Mouse (Mus musculus) kidney, postnatal 14 days (tissue): ENCODE results near the gene Podxl2.

Experiments used
- DNase-seq: peaks from one replicate; pipeline ENCODE4 v3.0.0; 2022; ENCODE audit warnings: mixed read lengths

Gene Podxl2

DNA sequence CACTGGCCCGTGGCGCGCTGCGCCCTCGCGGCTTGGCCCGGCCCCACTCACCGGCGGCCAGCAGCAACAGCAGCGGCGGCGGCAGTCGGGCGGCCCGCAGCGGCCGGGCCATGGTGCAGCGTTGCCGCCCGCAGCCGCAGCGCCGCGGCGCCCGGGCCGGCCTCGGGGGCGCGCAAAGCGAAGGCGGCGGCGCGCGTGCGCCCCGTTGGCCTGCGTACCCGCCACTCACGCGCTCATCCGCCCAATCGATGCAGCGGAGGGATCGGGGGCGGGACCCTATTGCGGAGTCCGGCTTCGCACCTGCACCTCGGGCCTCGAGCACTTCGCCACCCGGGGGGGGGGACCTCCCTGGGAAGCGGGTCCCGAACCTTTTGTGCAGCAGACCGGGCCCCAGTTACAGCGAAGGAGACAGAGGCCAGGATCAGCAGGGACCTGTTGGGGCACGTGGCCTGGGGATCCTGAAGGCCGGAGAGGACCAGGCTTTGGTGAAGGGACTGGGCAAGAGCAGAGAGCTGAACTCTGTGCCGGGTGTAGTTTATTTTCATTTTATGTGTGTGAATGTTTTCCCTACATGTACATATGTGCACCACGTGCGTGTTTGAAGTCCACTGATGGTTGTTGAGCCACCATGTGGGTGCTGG is at the start of gene Podxl2:
Gene Podxl2, minus strand, starts transcription at position 177 of the 641 bp plus-strand sequence.
- DNase-seq, result peak; percentile 87

DNA sequence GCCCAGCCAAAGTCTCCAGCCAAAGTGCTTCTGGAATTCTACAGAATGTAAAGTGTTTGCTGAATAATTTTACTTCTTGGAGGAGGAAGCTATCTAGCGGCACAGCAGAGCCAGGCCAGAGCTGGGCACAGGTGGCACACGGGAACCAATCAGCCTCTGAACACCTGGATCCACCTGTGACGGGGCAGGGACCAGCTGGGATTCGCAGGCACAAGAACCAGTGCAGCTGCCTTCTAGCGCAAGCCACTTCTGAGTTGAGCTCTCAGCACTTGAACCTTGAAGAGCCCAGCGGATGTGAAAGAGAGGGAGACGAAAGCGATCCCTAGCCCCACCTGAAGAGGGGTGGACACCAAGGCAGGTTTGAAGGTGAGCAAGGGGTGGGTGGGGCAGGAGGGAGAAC is 44.0 kb upstream of the Podxl2 start:
- DNase-seq, result no peak

DNA sequence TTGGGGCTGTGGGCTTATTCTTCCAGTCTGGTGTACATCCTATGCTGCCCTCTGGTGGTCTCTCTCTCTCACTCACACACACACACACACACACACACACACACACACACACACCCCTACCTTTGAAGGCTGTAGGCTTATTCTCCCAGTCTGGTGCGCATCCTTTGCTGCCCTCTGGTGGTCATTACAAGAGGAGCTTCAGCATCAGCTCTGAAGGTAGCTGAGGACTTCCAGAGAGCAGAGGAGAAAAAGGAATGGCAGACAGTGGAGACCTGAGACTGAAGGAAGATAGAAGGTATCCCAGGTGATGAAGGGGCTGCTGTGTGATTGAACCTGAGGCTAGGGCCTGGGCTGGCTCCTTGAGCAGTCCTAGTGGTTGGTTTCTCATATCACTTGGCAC is 41.3 kb upstream of the Podxl2 start:
- DNase-seq, result peak; percentile 63

DNA sequence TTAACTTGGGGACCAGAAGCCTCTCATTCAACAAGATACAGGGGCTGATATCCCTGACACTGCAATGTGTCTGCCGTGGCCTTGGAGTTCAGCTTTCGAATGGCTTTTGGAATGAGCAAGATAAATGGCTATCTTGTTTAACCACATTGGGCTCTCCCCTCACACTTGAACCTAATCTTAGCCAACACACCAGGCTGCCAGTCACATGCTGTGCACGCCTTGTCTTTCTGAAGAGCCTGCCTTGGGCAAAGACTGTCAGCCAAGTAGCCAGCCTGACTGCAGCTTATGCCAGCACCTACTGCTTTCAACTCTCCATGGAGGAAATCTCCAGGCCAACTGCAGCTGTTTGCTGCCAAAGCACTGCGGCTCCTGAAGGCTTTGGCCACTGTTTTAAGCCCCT is 40.7 kb upstream of the Podxl2 start:
- DNase-seq, result no peak

DNA sequence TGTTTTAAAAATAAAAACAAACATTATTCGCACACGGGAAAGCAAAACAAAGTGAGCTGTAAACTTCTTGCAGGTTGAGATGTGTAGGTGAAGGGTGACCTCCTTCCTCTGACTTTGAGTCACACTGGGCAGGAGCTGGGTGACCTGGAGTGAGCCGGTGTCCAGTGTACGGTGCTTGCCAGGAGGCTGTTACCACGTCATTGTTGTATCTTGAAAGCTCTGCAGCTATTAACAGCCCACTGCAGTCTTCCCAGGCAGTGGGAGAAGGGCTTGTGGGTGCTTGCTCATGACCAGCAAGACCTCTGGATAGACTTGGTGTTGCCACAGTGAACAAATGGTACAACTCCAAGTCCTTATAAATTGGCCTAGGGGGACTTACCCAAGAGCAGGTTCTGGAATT is 40.0 kb upstream of the Podxl2 start:
- no peak for DNase-seq

DNA sequence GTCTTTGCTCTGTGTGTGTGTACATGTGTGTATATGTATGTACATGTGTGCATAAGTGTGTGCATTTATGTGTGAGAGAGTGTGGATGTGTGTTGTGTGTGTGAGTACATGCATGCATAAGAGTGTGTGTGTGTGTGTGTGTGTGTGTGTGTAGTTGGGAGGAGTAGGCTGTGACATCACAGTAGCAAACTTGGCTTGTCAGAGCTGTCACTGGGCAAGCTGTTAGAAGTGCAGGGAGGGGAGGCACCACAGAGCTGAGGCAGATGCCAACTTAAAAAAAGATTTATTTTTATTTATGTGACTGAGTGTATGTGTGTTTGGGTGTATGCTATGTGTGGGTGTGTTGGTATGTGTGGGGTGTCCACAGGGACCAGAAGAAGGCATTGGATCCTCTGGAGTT is 38.6 kb upstream of the Podxl2 start:
- no peak for DNase-seq

DNA sequence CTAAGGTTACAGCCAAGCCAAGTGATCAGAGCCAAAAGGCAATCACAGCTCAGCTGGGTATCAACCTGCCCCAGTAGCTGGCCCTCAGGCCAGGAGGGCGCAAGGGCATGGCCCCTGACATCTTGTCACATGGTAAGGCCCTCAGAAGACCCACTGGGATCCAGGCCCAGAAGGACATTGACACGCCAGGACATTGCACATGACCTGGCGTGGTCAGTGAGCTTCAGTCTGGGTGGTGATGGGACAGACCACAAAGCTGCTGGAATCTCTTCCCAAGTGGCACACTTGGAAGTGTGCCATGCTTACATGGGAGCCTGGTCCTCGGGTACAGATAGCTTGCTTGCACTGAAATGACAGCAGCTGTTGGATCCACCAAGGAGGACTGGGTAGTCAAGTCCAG is 38.2 kb upstream of the Podxl2 start:
- no peak for DNase-seq

DNA sequence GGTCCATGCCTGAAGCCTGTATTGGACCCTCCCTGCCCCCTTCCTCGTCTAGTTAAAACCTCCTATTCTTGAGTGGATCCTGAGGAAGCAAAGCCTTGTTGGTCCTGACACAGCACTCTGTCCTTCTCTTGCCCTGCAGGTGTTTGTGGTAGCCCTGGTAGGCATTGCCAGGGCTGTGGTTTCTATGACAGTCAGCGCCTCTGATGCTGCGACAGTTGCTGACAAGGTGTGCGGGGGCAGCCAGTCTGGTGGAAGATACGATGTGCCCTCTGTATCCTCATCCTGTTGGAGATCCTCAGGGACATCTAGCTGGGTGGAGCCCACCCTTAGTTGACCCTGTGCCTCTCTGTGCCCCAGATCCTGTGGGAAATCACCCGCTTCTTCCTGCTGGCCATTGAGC is 34.3 kb upstream of the Podxl2 start:
- no peak for DNase-seq

DNA sequence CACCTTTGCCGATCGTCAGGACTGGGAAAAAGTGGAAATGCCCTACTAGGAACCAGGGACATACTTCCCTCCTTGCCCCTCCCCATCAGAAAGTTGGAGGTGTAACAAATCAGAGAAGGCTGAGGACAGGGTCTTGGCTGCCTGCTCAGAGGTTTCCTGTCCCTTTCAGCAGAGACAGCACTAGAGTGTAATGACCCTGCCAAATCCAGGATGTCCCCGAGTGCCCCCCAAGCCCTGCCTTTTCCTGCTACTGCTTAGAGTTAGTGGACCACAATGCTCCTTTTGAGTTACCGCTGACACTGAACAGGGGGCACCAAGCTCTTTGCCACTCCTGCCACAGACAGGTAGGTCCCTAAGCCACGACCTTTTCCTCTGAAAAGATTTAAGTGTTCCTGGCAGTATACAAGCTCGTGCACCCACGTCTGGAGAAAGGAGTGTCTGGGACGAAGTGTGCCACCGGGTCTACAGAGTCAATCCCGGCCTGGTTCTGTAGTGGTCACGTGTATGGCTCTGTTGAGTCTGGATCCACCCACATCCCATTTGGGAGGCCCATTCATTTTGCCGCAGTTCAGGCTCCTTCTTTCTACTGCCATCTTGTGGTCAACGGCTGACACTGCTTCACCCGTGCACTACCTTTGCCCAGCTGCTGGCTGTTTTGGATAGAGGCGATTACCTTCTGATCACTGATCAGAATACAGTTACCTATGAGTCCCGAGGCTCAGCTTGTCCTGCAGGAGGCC is 31.7 kb upstream of the Podxl2 start:
- DNase-seq, result peak; percentile 79

DNA sequence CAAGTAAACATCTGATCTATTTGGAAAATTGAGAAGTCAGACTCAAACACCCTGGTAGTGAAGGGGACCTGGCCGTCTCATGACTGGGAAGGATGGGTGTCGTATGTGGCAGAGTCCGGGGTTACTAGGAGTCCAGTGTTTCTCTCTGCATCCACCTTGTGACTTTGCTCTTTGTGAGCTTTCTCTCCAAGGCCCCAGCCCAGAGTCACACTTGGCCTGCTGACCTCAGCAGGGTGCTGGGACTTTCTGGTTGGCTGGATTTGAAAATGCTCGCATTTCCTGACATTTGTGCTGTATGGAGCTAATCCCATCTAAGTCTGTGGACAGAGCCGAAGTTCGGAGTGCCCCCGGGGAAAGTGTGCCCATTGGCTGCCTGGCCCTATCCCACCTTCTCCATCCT is 30.2 kb upstream of the Podxl2 start:
- no peak for DNase-seq

DNA sequence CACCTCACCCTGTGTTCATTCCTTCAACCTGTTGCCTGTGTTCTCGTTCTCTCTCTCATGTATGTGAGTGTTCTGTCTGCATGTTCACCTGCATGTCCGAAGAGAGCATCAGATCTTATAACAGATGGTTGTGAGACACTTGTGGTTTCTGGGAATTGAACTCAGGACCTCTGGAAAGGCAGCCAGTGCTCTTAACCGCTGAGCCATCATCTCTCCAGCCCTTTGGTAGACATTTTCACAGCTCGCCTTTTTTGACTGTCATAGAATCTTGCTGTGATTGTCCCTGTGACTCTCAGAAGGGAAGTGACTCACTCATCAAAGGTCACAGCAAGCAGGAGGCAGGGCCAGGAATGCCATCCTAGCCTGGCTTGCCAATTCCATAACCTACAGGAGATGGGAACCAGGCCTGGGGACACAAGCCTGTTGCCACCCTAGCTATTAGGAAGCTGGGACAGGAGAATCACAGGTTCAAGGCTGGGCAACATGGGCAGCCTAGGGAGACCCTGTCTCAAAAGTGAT is 29.7 kb upstream of the Podxl2 start:
- DNase-seq, result no peak

DNA sequence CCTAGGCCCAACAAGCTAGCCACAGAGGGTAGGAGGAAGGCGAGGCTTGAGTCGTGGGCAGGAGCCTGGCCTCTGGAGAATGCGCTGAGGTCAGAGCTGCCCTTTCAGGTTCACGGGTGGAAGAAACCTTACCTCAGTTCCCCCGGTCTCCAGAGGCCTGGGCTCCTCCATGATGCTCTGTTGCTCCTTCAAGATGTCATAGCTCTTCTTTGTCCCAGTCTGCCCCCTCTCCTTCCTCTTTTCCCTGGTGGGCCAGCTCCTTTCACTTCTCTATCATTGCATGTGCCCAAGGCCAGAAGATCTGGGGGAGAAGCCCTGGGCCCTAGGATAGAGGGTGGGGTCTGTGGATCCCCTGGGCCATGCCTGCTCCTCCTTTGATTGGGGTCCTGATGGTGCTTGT is 28.9 kb upstream of the Podxl2 start:
- DNase-seq, result no peak

DNA sequence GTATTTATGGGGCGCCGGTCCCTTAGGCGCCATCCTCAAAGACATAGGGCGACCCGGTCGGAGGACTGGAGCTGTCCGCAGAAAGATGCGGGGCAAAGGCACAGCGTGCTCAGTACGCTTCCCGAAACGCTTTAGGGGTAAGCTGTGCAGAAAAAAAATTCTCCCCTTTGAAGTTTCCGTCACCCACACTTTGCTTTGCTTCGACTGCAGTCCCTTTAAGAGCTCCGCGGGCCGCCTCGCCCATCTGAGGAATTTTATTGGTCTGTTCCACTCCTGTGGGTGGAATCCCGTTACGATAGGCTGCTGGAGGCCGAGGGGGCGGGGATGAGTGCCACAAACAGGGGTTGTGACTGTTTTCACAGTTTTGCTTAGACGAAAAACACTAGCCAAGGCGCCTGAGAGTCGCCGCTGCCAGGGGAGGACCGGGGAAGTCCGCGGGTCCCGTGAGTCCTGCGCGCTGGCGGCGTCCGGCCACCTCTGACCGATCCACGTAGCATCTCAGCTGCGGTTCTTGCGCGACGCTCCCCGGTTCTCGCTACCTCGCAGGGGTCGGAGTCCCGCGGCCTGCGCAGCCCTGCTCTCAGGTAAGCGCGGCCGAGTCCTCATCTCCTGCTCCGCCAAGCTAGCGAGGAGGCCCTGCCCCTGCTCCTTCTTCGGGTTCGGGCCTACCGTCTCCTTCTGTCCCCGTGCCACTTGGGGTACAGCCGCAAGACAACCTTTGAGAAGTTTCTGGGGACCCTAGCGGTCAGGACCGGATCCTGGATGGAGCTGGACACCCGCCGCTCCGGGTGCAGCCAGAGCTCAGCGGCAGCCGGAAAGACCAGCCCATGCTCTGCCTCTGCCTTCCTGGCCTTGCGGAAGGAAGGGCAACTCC is 27.3 kb upstream of the Podxl2 start, which contains the start of gene Tpra1:
Gene Tpra1, plus strand, starts transcription at position 305 of the 874 bp plus-strand sequence.
- DNase-seq, result peak; percentile 97

DNA sequence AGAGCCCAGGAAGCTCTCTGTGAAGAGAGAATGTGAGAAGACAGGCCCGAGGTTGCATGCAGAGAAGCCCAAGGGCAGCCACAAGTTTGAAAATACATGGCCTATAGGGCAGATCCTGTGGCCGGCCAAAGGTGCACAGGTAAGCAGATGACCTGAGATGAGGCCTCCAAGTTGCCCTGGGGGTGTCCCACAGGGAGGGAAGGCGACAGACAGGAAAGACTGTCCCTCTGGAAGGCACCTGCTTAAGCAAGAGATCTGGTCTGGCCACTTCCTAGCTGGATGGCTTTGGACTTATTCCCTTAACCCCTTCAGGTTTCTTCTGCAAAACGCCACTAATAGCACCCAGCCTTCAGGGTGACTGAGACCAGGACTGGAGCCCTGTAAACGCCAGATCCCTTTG is 26.6 kb upstream of the Podxl2 start:
- DNase-seq, result no peak

DNA sequence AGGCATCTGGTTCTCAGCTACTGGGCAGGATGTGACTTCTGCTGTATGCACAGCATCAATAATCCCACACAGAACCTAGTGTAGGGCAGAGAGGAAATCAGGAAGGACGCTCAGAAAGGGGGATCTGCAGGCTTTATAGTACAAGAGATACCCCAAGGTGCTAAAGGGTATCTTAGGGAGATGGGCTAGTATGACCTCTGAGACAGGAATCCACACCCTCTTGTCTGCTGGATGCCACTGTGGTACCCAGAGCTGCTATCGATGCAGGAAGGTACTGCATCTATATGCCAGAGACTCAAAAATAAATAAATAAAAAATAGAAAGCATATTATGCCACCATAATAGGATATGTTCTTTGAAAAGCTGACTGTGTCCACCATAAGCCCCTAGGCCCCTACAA is 24.8 kb upstream of the Podxl2 start:
- DNase-seq, result no peak

DNA sequence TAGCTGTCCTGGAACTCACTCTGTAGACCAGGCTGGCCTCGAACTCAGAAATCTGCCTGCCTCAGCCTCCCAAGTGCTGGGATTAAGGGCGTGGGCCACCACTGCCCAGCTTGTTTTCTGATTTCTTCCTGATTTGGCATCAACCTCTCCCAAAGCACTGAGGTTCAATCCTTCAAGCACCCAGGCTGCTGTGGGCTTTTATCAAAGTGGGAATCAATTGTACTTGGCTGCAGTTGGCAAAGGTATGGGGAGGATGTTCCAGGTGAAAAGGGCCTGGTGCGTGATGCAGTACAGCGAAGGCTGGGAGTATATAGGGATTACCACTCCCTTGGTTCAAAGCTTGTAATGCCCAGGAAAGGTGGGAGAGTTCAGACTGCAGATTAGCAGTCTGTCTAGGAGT is 24.2 kb upstream of the Podxl2 start:
- DNase-seq, result no peak

DNA sequence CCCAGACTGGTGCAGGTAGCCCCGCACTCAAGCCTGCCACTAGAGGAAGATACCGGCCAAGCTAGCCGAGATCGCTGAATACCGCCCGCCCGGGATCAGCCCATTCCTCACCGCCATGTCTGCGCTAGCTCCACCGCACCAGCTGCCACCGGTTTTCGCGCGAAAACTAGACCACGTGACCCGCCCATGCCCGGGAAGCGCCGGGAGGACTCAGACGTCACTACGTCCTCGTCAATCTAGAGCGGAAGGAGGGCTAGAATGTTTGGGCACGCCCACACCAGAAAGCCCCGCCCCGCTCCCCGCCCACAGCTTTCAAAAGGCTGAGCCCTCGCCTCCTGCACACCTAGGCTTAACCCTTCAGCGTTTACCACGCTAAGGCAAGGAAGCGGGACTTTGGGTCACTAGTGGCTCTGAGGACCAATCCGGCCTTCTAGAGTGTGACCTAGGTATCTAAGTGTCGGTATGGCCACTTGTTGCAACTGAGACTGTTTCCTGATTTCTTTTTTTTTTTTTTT is 23.7 kb upstream of the Podxl2 start, which contains the start of gene Mcm2:
Gene Mcm2, minus strand, starts transcription at position 247 of the 515 bp plus-strand sequence.
- peak; percentile 98 for DNase-seq

DNA sequence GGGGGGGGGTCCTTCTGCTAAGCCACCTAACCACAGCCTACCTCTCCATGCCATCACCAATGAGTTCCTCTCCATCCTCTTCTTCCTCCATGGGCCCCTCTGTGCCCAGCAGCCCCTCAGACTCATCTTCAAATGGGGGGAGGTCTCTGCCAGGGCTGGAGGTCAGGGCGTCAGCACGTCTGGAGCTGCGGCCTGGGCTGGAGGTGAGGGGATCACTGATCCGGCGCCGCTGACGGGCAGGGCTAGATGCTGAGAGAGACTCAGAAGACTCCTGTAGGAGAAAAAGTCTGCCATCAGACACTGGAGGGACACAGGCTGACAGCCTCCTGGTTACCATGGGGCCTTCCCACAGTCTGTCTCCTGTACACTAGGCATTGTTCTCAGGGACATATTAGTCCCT is 22.4 kb upstream of the Podxl2 start:
- no peak for DNase-seq

DNA sequence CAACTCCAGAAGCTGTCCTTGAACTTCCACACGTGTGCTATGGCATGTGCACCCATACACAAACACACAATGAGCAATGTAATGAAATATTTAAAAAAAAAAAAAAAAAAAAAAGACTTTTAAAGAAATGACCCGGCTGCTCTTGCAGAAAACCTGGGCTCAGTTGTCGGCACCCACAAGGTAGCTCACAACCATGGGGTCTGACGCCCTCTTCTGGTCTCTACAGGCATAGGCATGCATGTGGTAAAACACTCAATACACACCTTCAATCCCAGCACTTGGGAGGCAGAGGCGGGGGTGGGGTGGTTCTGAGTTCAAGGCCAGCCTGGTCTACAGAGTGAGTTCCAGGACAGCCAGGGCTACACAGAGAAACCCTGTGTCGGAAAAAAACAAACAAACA is 21.1 kb upstream of the Podxl2 start:
- DNase-seq, result no peak

DNA sequence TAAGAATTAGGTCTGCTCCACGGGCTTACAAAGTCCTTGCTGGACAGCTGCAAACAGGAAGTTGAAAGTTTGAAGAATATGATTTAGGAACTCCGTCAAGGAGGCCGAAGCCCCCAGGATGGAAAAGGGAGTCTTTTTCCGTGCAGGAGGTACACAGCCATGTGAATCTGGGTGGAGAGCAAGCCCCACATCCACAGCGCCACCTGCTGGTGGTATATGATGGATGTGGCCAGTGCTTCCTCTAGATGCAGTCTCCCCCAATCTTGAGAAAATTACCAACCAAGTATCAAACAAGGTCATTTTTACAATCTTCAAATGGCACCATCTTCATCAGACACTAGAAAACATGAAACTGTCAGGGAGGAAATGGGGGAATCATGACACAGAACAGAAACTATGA is 18.7 kb upstream of the Podxl2 start:
- DNase-seq, result peak; percentile 69

DNA sequence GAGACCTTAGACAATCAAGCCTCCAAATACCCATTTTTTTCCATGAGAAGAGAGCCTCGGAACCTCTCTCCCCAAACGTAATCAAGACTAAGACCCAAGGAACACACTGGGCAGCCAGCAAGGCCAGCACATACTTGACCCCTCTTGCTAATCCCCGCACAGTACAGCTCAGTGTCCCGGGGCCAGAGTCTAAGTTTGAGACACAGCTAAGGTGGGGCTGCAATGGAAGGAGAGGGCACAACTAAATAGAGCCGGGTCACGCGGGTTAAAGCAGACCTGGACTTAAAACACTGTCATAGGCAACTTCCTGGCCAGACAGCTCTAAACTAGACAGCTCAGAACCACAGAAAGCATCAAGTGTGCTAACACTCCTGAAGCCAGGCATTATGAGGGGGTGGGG is 16.0 kb upstream of the Podxl2 start:
- DNase-seq, result no peak

DNA sequence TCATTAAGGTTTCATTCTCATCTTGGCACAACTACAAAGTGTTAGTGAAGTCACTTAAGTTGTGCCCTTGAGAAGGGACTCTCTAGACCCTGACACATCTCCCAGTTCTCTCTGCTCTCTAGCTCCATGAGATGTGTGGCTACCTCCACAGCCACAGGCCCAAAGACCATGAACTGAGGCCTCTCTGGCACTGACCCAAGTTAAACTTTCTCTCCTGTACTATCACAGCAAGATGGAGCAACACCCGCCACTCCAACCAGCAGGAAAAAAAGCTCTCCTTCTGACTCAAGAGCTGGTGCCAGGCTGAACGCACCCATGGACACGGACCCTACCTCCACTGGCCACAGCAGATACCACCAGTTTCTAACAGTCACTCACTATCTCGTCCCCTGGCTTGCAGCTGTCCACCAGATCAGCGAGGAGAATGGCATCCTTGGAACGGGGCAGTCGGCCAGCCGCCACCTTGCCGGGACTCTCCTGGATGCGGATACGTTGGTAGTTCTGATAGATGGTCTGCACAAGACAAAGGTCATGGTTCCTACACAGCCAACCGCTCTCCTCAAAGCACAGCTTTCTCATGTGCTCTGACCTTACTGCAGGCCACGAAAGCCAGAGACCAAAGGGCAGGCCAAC is 14.7 kb upstream of the Podxl2 start:
- no peak for DNase-seq
